Mouse (Mus musculus) intestine, embryonic 15.5 days (tissue): ENCODE results near the gene Cbx7. TPM values are rescaled to one million over a fixed set of nuclear protein-coding genes. Genes with fewer than 3 reads are reported as not detected.
A peak's percentile ranks its signal among the peaks of the same experiment; 100 is the strongest.

Experiments
- ATAC-seq: fragments of 200-750 bp; cut with Nextera tagmentation; 2 replicates; pipeline ENCODE4 v1.8.0; 2017; ENCODE audit warnings: moderate TSS enrichment, moderate library complexity
- H3K27ac ChIP-seq: fragments of 300-500 bp; sonication (generic); 2 replicates; pipeline ENCODE4 v1.5.1; 2015; ENCODE audit warnings: mild to moderate bottlenecking, inconsistent platforms
- H3K27me3 ChIP-seq: fragments of 300-500 bp; sonication (generic); replicated peaks from 2 replicates; pipeline ENCODE4 v1.6.1; 2015; ENCODE audit warnings: inconsistent platforms
- H3K36me3 ChIP-seq: fragments of 300-500 bp; sonication (generic); 2 replicates; pipeline ENCODE4 v1.6.1; 2015; ENCODE audit warnings: inconsistent platforms
- H3K4me1 ChIP-seq: fragments of 300-500 bp; sonication (generic); replicated peaks from 2 replicates; pipeline ENCODE4 v1.6.1; 2015; ENCODE audit warnings: inconsistent platforms
- H3K4me2 ChIP-seq: fragments of 300-500 bp; sonication (generic); replicated peaks from 2 replicates; pipeline ENCODE4 v1.6.1; 2015; ENCODE audit warnings: mild to moderate bottlenecking, inconsistent platforms
- H3K4me3 ChIP-seq: fragments of 300-500 bp; sonication (generic); replicated peaks from 2 replicates; pipeline ENCODE4 v1.5.1; 2015; ENCODE audit warnings: inconsistent platforms
- H3K9ac ChIP-seq: fragments of 300-500 bp; sonication (generic); 2 replicates; pipeline ENCODE4 v1.6.1; 2015; ENCODE audit warnings: inconsistent platforms
- H3K9me3 ChIP-seq: fragments of 300-500 bp; sonication (generic); 2 replicates; pipeline ENCODE4 v1.6.1; 2016; ENCODE audit warnings: inconsistent platforms
- WGBS: fragments of 180-500 bp; shearing (Covaris S2); methylation state at CpG from one replicate; pipeline ENCODE4 v1.1.7; 2015; 5-methylcytosine and 5-hydroxymethylcytosine counted together
- polyA plus RNA-seq: library from polyadenylated mRNA; unstranded; fragments of >200 nt; fragmentation: Nextera tagmentation; extraction: Ambion mirVana; gene quantifications from 2 replicates; pipeline ENCODE4 v1.2.1, GENCODE M21; 2015

Cbx7 gene
- polyA plus RNA-seq, 1 experiment from 2014 or later, result 4.6 TPM

- no peak overlapping the region for H3K9ac ChIP-seq
- H3K9me3 ChIP-seq, result no peaks in the 10 kb centered on the region
- H3K27ac ChIP-seq, result no peak overlapping the region
- WGBS, result 17% methylated on average over 13 of the region's 13 CpGs
- H3K27me3 ChIP-seq, result peaks cover 18% of the 10 kb centered on the region
- peak overlapping the region; percentile 61 for H3K4me3 ChIP-seq
- peak overlapping the region; percentile 85 for H3K4me2 ChIP-seq
- ATAC-seq, result peak; percentile 40
- H3K36me3 ChIP-seq, result no peaks in the 10 kb centered on the region
- peaks cover 24% of the 10 kb centered on the region for H3K4me1 ChIP-seq
Observed at GRCm38 (mm10) chr15:79931496-79932141, 39.3 kb downstream of the Cbx7 start.

DNA sequence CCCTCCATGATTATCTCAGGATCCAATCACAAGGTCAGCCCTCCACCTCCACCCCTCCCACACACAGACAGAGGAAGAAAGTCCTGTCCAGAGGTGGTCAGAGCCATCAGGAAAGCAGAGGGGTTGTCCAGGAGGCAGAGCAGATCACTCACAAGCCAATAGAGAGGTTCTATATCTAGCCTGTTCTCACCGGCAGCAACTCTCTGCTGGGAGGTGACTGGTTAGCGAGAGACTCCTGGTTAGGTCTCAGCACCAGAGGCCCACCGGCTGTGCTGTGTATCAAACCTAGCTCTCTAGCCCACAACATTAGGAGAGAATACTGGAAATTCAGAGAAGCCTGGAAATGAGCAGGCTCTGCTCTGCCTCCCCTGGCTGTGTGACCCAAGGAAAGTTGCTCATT lies 41.2 kb downstream of the Cbx7 start:
- Histone ChIP-seq H3K27ac (no peak overlapping the region), H3K4me2 (no peak overlapping the region), H3K4me3 (no peak overlapping the region), H3K4me1 (peaks cover 24% of the 10 kb centered on the region), H3K9ac (no peak overlapping the region), H3K9me3 (no peaks in the 10 kb centered on the region), H3K36me3 (no peaks in the 10 kb centered on the region), H3K27me3 (peaks cover 18% of the 10 kb centered on the region)
- ATAC-seq, result no peak
- 86% methylated on average over 3 of the region's 3 CpGs for WGBS

GRCm38 (mm10) chr15:79928736-79929135 lies 42.2 kb downstream of the Cbx7 start:
- Histone ChIP-seq H3K36me3 (no peaks in the 10 kb centered on the region), H3K4me2 (0 out of 2 replicates have a peak overlapping the region, but pooled peaks have one; percentile 88), H3K9ac (no peak overlapping the region), H3K27me3 (peaks cover 17% of the 10 kb centered on the region), H3K4me1 (peaks cover 22% of the 10 kb centered on the region), H3K27ac (no peak overlapping the region), H3K9me3 (no peaks in the 10 kb centered on the region), H3K4me3 (no peak overlapping the region)
- 78% methylated on average over 2 of the region's 2 CpGs for WGBS
- ATAC-seq, result no peak

DNA sequence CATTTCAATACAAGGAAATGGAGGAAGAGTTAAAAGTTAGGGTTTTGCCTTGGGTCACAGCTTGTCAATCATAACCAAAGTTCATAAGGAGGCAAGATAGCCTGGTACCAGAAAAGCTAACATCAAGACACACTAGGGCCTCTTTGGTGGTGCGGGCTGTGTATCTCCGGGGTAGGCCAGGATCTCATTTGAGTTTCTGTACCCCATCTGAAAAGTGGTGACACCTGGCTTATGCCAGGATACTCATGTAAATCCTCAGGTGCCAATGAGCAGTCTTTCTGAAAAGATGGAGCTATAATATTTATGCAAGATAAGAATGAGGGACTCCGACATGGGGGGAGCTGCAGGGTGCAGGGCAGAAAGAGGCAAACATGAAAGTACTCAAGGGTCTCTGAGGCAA lies 42.6 kb downstream of the Cbx7 start:
- ATAC-seq, result no peak
- no peak overlapping the region for H3K27ac ChIP-seq
- H3K4me3 ChIP-seq, result peak overlapping the region; percentile 59
- H3K4me1 ChIP-seq, result peaks cover 18% of the 10 kb centered on the region
- H3K36me3 ChIP-seq, result no peaks in the 10 kb centered on the region
- H3K9ac ChIP-seq, result peak overlapping the region; percentile 62; the same call in 1 of the 2 replicates
- no peaks in the 10 kb centered on the region for H3K9me3 ChIP-seq
- H3K4me2 ChIP-seq, result peak overlapping the region; percentile 88
- H3K27me3 ChIP-seq, result peaks cover 13% of the 10 kb centered on the region
- WGBS, result 91% methylated on average over 3 of the region's 3 CpGs

GRCm38 (mm10) chr15:79927637-79928122 lies 43.2 kb downstream of the Cbx7 start:
- peak overlapping the region; percentile 59 for H3K4me3 ChIP-seq
- peaks cover 12% of the 10 kb centered on the region for H3K4me1 ChIP-seq
- H3K36me3 ChIP-seq, result no peaks in the 10 kb centered on the region
- peak; percentile 80 for ATAC-seq
- peak overlapping the region; percentile 62 for H3K9ac ChIP-seq
- WGBS, result 0% methylated on average over 29 of the region's 29 CpGs
- H3K9me3 ChIP-seq, result no peaks in the 10 kb centered on the region
- peaks cover 7% of the 10 kb centered on the region for H3K27me3 ChIP-seq
- H3K4me2 ChIP-seq, result peak overlapping the region; percentile 88
- peak overlapping the region; percentile 48 for H3K27ac ChIP-seq

DNA sequence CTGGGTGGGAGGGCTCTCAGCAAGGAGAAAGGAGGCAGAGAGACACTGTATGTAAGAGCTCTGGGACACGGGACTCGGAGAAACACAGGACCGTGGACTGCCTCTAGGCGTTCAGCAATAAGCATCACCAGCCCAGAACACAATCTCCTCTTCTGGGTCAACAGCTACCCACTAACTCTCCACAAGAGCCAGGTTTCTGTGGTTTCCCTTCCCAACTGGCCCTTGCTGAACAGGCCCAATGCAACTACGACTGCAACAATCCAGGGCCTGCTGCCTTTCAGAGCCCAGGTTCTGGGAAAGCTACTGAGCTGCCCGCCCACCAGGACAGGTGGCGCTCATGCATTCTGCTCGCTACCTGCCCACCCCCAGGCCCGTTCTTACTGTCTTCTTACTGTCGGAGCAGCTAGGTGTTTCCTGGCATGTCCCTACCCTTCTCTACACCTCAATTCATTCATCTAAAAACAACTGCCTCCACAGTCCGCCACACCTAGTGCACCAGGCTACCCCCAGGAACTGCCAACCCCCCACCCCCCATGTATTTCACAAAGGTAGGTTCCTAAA lies 44.0 kb downstream of the Cbx7 start:
- Histone ChIP-seq H3K9ac (peak overlapping the region; percentile 62; the same call in 1 of the 2 replicates), H3K27ac (peak overlapping the region; percentile 48; the same call in 1 of the 2 replicates), H3K4me2 (peak overlapping the region; percentile 88), H3K4me1 (peaks cover 11% of the 10 kb centered on the region), H3K9me3 (no peaks in the 10 kb centered on the region), H3K27me3 (0 out of 2 replicates have a peak, but pooled peaks cover 2% of the 10 kb centered on the region), H3K4me3 (no peak overlapping the region), H3K36me3 (no peaks in the 10 kb centered on the region)
- ATAC-seq, result no peak
- WGBS, result 71% methylated on average over 11 of the region's 11 CpGs

DNA sequence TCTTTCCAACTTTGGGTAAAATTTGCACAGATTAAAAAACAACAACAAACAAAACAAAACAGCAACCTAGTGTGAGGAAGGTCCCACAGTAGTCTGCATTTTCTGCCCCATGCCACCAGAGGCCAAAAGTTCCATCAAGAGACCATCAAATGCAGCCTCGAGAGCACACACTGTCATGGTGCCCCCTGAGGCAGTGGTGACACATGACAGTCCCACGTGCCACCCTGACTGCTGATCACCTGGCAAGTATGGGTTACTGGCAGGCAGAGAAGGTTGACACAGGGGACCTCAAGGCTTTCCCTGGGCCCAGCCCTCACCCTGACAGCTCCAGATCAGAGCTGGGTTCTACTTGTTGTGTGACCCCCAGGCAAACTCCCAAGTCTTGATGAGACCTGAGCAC lies 51.1 kb downstream of the Cbx7 start:
- H3K4me3 ChIP-seq, result no peak overlapping the region
- no peak overlapping the region for H3K9ac ChIP-seq
- no peak overlapping the region for H3K27ac ChIP-seq
- no peaks in the 10 kb centered on the region for H3K27me3 ChIP-seq
- no peak overlapping the region for H3K4me2 ChIP-seq
- H3K4me1 ChIP-seq, result no peaks in the 10 kb centered on the region
- ATAC-seq, result no peak
- H3K9me3 ChIP-seq, result no peaks in the 10 kb centered on the region
- 51% methylated on average over 2 of the region's 2 CpGs for WGBS
- no peaks in the 10 kb centered on the region for H3K36me3 ChIP-seq

GRCm38 (mm10) chr15:79918485-79918884 lies 52.4 kb downstream of the Cbx7 start:
- Histone ChIP-seq H3K27ac (no peak overlapping the region), H3K9me3 (no peaks in the 10 kb centered on the region), H3K27me3 (no peaks in the 10 kb centered on the region), H3K4me2 (no peak overlapping the region), H3K4me3 (no peak overlapping the region), H3K36me3 (no peaks in the 10 kb centered on the region), H3K9ac (no peak overlapping the region), H3K4me1 (no peaks in the 10 kb centered on the region)
- WGBS, result 85% methylated on average over 16 of the region's 16 CpGs
- no peak for ATAC-seq

- Histone ChIP-seq H3K4me3 (no peak overlapping the region), H3K36me3 (no peaks in the 10 kb centered on the region), H3K27ac (no peak overlapping the region), H3K9me3 (no peaks in the 10 kb centered on the region), H3K9ac (no peak overlapping the region), H3K4me2 (no peak overlapping the region), H3K4me1 (no peaks in the 10 kb centered on the region), H3K27me3 (no peaks in the 10 kb centered on the region)
- no peak for ATAC-seq
- WGBS, result 94% methylated on average over 14 of the region's 14 CpGs
Observed at GRCm38 (mm10) chr15:79917111-79917720, 53.7 kb downstream of the Cbx7 start.

DNA sequence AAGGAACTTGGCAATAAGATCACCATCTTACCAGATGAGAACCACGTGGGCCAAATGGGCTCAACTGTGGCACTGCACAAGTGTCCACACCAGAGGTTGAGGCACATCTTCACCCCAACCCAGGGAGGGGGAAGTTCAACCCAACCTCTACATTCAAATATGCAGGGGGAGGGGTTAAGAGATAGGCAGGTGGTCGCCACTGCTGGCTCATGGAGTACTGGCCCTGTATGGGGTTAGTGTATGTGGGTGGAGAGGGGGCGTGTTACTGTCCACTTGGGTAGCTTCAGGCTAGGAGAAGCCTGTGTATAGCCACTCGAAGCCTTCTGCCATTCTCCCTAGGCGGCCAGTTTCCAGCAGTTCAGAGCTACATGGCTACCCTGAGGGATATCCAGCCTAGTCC lies 54.8 kb downstream of the Cbx7 start:
- no peak overlapping the region for H3K27ac ChIP-seq
- H3K9me3 ChIP-seq, result no peaks in the 10 kb centered on the region
- no peak for ATAC-seq
- 73% methylated on average over 5 of the region's 5 CpGs for WGBS
- H3K4me3 ChIP-seq, result no peak overlapping the region
- no peaks in the 10 kb centered on the region for H3K4me1 ChIP-seq
- H3K36me3 ChIP-seq, result no peaks in the 10 kb centered on the region
- H3K27me3 ChIP-seq, result no peaks in the 10 kb centered on the region
- no peak overlapping the region for H3K9ac ChIP-seq
- no peak overlapping the region for H3K4me2 ChIP-seq

GRCm38 (mm10) chr15:79914357-79914756 lies 56.6 kb downstream of the Cbx7 start:
- H3K27ac ChIP-seq, result no peak overlapping the region
- no peak overlapping the region for H3K4me3 ChIP-seq
- no peaks in the 10 kb centered on the region for H3K36me3 ChIP-seq
- H3K4me2 ChIP-seq, result no peak overlapping the region
- no peaks in the 10 kb centered on the region for H3K4me1 ChIP-seq
- no peaks in the 10 kb centered on the region for H3K27me3 ChIP-seq
- no peak for ATAC-seq
- 75% methylated on average over 3 of the region's 3 CpGs for WGBS
- H3K9ac ChIP-seq, result no peak overlapping the region
- no peaks in the 10 kb centered on the region for H3K9me3 ChIP-seq

DNA sequence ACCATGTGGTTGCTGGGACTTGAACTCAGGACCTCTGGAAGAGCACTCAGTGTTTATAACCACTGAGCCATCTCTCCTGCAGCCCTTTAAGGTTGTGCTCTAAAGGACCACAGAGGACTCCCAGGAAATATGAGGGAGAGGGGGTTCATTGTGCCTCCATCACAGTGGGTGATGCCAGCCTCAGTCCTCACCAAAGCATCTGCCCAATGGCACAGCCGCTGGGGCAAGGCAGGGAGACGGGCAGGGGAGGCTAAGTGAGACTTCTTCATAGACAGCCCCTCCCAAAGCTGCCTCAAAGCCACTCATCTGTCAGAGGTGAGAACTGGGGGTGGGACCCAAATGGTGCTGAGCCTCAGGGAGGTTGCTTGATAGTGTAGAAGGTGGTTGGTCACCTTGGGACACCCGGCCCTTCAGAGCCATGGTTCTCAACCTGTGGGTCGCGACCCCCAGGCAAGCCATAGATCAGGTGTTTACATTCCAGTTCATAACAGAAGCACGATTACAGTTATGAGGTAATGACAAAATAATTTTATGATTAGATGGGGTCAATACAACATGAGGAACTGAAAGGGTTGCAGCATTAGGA lies 57.1 kb downstream of the Cbx7 start:
- Histone ChIP-seq H3K27ac (no peak overlapping the region), H3K4me3 (no peak overlapping the region), H3K9ac (no peak overlapping the region), H3K27me3 (no peaks in the 10 kb centered on the region), H3K36me3 (no peaks in the 10 kb centered on the region), H3K4me2 (no peak overlapping the region), H3K4me1 (no peaks in the 10 kb centered on the region), H3K9me3 (no peaks in the 10 kb centered on the region)
- ATAC-seq, result no peak
- 76% methylated on average over 6 of the region's 6 CpGs for WGBS
